Mouse (Mus musculus) hindbrain, embryonic 11.5 days (tissue): ENCODE results near the gene Ahcyl2. TPM values are rescaled to one million over a fixed set of nuclear protein-coding genes. Genes with fewer than 3 reads are reported as not detected.

Experiments used
- ATAC-seq: fragments of 200-750 bp; cut with Nextera tagmentation; 2 replicates; pipeline ENCODE4 v1.8.0; 2017; ENCODE audit warnings: mild to moderate bottlenecking, moderate TSS enrichment, moderate library complexity; ENCODE audit not compliant: low FRiP score
- DNase-seq: peaks from one replicate; pipeline ENCODE4 v3.0.0-alpha.2; 2015; ENCODE audit warnings: low spot score
- H3K27ac ChIP-seq: fragments of 300-500 bp; sonication (generic); 2 replicates; pipeline ENCODE4 v1.5.1; 2014; ENCODE audit warnings: mild to moderate bottlenecking, low read depth, low read length
- H3K27me3 ChIP-seq: fragments of 300-500 bp; sonication (generic); 2 replicates; pipeline ENCODE4 v1.6.1; 2014; ENCODE audit warnings: mild to moderate bottlenecking, low read length, moderate library complexity, mixed read lengths; ENCODE audit not compliant: control insufficient read depth, insufficient read depth
- H3K36me3 ChIP-seq: fragments of 300-500 bp; sonication (generic); 2 replicates; pipeline ENCODE4 v1.6.1; 2014; ENCODE audit warnings: mild to moderate bottlenecking, low read length, moderate library complexity, mixed read lengths; ENCODE audit not compliant: control insufficient read depth, insufficient read depth
- H3K4me1 ChIP-seq: fragments of 300-500 bp; sonication (generic); replicated peaks from 2 replicates; pipeline ENCODE4 v1.6.1; 2014; ENCODE audit warnings: low read length, mixed read lengths; ENCODE audit not compliant: control insufficient read depth, insufficient read depth
- H3K4me2 ChIP-seq: fragments of 300-500 bp; sonication (generic); replicated peaks from 2 replicates; pipeline ENCODE4 v1.6.1; 2014; ENCODE audit warnings: mild to moderate bottlenecking, low read depth, low read length
- H3K4me3 ChIP-seq: fragments of 300-500 bp; sonication (generic); 2 replicates; pipeline ENCODE4 v1.5.1; 2014; ENCODE audit warnings: low read depth, low read length
- H3K9ac ChIP-seq: fragments of 300-500 bp; sonication (generic); 2 replicates; pipeline ENCODE4 v1.6.1; 2014; ENCODE audit warnings: low read depth, low read length
- H3K9me3 ChIP-seq: fragments of 300-500 bp; sonication (generic); 2 replicates; pipeline ENCODE4 v1.6.1; 2016; ENCODE audit warnings: low read length; ENCODE audit not compliant: control insufficient read depth
- WGBS: fragments of 180-500 bp; shearing (Covaris S2); extraction: QIAGEN DNeasy Blood & Tissue Kit; methylation state at CpG from one replicate; pipeline ENCODE4 v1.1.7; 2014; 5-methylcytosine and 5-hydroxymethylcytosine counted together
- polyA plus RNA-seq: library from polyadenylated mRNA; unstranded; fragments of >200 nt; fragmentation: Nextera tagmentation; extraction: Ambion mirVana; gene quantifications from 2 replicates; pipeline ENCODE4 v1.2.1, GENCODE M21; 2014

The Ahcyl2 gene
- polyA plus RNA-seq, 1 experiment from 2014 or later, result 17.4 TPM

DNA sequence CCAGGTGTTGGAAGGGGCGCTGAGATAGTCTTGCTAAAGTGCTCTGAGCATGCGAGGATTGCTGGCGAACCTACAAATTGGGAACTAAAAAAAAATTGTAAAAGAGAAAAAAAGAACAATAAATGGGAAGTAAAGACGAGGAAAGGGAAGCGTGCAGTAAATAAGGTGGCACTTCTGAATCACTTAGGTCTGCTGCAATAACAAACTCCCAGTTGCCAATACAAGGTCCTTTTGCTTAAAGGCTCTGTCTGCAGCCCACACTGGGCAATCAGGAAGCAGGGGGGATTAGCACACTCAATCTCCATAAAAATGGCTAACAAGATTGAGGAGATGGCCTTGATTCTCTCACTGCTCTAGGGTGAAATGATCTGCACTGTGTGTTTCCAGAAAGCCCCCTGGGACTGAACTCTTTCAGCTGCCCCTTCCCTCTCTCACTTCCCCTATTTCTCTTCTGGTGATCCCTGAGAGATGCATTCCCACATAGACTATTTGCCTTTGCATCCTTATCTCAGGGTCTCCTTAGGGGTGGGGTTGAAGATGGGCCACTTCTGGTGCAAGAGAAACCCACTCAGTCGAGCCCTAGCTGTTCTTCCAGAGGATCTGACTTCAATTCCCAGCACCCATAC lies 157.9 kb downstream of the Ahcyl2 start:
- H3K9ac ChIP-seq, result no peak overlapping the region
- 76% methylated on average over 6 of the region's 6 CpGs for WGBS
- DNase-seq (no peak), ATAC-seq (no peak)
- no peaks in the 10 kb centered on the region for H3K9me3 ChIP-seq
- no peak overlapping the region for H3K4me3 ChIP-seq
- no peak overlapping the region for H3K27ac ChIP-seq
- no peaks in the 10 kb centered on the region for H3K4me1 ChIP-seq
- no peaks in the 10 kb centered on the region for H3K36me3 ChIP-seq
- no peak overlapping the region for H3K4me2 ChIP-seq
- no peaks in the 10 kb centered on the region for H3K27me3 ChIP-seq

DNA sequence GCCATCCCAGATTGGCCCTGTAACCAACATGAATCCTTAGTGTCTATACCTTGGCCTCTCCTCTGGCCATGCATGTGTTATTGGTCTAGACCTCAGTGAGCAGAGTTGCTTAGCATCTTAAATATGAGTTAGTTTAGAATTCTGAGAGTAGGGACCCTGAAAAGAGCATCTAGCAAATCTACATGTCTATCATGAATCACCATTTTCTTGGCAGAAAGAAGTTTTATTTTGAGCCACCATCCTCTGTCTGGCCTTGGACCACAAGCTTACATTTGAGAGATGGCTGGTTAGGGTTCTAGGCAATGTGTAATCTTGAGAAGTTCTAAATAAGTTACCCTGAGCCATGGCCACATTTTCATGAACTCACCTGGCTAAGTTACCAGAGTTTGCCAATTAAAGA lies 162.3 kb downstream of the Ahcyl2 start:
- Histone ChIP-seq H3K9me3 (no peaks in the 10 kb centered on the region), H3K27ac (no peak overlapping the region), H3K4me2 (no peak overlapping the region), H3K4me1 (no peaks in the 10 kb centered on the region), H3K4me3 (no peak overlapping the region), H3K9ac (no peak overlapping the region), H3K27me3 (no peaks in the 10 kb centered on the region), H3K36me3 (no peaks in the 10 kb centered on the region)
- DNase-seq, result no peak
- no peak for ATAC-seq

DNA sequence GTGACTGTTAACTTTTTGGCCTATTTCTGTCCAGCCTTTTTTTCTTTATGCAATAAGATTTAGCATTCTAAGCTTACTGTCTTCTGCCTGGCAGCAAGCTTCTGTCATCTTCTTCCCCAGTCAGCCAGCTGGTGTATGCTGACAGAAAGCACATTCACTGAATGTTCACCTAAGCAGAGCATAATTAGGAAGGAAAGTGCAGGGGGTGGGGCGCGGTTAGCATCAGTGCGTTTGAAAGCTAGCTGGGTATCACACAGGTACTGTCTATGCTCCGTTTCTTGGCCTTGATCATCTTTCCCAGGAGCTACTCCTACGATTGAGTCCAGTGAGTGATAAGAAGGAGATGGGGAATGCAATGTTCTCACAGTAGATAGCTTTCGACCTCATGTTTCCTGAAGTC lies 162.9 kb downstream of the Ahcyl2 start:
- H3K4me2 ChIP-seq, result no peak overlapping the region
- no peak overlapping the region for H3K4me3 ChIP-seq
- H3K9ac ChIP-seq, result no peak overlapping the region
- H3K4me1 ChIP-seq, result no peaks in the 10 kb centered on the region
- H3K27me3 ChIP-seq, result no peaks in the 10 kb centered on the region
- 82% methylated on average over 6 of the region's 6 CpGs for WGBS
- no peaks in the 10 kb centered on the region for H3K36me3 ChIP-seq
- DNase-seq, result no peak
- H3K9me3 ChIP-seq, result no peaks in the 10 kb centered on the region
- no peak overlapping the region for H3K27ac ChIP-seq
- ATAC-seq, result no peak

DNA sequence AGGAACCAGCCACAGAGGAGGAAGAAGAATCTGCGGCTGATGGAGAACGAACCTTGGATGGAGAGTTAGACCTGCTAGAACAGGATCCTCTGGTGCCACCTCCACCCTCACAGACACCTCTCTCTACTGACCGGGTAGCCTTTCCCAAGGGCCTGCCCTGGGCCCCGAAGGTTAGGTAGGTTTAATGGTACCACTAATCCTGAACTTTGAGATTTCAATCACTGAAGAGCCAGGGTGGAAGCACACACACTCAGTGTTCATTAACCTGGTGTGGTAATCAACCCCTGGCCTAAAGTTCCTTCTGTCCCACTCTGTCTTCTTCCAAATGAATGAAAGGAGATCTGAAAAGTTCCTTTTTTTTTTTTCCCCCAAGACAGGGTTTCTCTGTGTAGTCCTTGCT lies 163.4 kb downstream of the Ahcyl2 start:
- WGBS, result 83% methylated on average over 4 of the region's 4 CpGs
- no peak for DNase-seq

DNA sequence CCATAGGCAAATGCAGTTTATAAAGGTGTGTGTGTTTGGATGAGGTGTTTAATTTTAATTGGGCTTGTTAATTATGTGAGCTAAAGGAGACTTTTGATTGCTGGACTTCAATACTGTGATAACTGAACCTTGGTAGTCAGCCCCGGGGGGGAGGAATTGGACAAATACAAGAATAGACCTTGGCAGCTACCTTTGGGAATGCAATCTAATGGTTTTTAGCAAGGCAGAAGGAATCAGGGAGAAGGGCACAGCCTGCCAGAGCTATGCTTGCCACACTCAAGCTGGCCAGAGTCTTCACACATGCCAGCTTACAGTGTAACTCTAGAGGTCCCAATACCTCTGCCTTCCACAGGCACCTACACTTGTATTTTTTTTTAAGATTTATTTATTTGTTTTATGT lies 167.9 kb downstream of the Ahcyl2 start:
- H3K27ac ChIP-seq, result no peak overlapping the region
- H3K27me3 ChIP-seq, result no peaks in the 10 kb centered on the region
- no peak overlapping the region for H3K4me3 ChIP-seq
- H3K36me3 ChIP-seq, result no peaks in the 10 kb centered on the region
- 95% methylated on average over 1 of the region's 1 CpGs for WGBS
- DNase-seq (no peak), ATAC-seq (no peak)
- H3K4me2 ChIP-seq, result no peak overlapping the region
- H3K9me3 ChIP-seq, result no peaks in the 10 kb centered on the region
- H3K4me1 ChIP-seq, result no peaks in the 10 kb centered on the region
- no peak overlapping the region for H3K9ac ChIP-seq

More for the DNA sequence above, 163.4 kb downstream of the Ahcyl2 start:
- H3K36me3 ChIP-seq, result no peaks in the 10 kb centered on the region
- no peak overlapping the region for H3K27ac ChIP-seq
- no peaks in the 10 kb centered on the region for H3K9me3 ChIP-seq
- H3K4me3 ChIP-seq, result no peak overlapping the region
- H3K27me3 ChIP-seq, result no peaks in the 10 kb centered on the region
- H3K9ac ChIP-seq, result no peak overlapping the region
- no peaks in the 10 kb centered on the region for H3K4me1 ChIP-seq
- H3K4me2 ChIP-seq, result no peak overlapping the region
- ATAC-seq, result no peak

DNA sequence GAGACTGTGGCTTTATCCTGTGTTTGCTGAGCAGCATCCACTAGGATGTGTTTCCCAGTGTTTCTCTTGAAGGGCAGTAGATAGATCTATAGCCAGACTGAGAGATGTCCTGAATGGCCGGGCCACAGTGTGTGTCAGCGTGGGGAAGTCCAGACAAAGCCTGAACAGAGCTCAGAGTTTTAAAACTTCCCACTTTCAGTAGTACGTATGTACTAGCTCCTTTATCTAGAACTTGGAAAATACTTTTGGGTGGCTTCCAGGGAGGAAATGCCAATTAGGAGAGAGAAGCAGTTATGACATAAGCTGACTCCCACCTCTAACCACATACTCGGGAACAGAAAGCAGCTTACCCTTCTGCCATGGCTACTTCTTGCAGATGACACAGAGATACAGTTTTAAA lies 172.6 kb downstream of the Ahcyl2 start:
- Histone ChIP-seq H3K27me3 (no peaks in the 10 kb centered on the region), H3K27ac (no peak overlapping the region), H3K9ac (no peak overlapping the region), H3K4me3 (no peak overlapping the region), H3K4me2 (no peak overlapping the region), H3K9me3 (no peaks in the 10 kb centered on the region), H3K36me3 (no peaks in the 10 kb centered on the region), H3K4me1 (no peaks in the 10 kb centered on the region)
- DNase-seq, result no peak
- ATAC-seq, result no peak
- 92% methylated on average over 4 of the region's 4 CpGs for WGBS

DNA sequence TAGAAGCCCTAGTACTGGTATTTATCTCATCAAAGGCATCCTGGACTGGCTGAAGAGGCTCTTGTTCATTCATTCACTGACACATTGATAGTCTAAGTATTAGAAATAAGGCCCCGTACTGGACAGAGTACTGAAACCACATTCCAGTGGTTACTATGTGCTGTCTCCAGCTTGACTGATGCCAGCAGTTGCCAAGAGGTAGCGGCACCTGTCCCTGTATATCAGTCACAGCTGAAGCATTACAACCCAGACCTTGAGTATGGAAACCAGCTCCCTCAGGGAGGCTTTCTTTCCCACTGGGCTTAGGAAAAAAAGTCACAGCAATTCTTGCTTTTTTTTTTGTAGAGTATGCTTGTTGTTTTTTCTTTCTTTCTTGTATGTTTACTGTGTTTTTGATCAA lies 173.2 kb downstream of the Ahcyl2 start:
- no peak for DNase-seq
- Histone ChIP-seq H3K36me3 (no peaks in the 10 kb centered on the region), H3K27me3 (no peaks in the 10 kb centered on the region), H3K4me2 (no peak overlapping the region), H3K4me3 (no peak overlapping the region), H3K9me3 (no peaks in the 10 kb centered on the region), H3K27ac (no peak overlapping the region), H3K9ac (no peak overlapping the region), H3K4me1 (no peaks in the 10 kb centered on the region)
- ATAC-seq, result no peak
- 86% methylated on average over 2 of the region's 2 CpGs for WGBS

DNA sequence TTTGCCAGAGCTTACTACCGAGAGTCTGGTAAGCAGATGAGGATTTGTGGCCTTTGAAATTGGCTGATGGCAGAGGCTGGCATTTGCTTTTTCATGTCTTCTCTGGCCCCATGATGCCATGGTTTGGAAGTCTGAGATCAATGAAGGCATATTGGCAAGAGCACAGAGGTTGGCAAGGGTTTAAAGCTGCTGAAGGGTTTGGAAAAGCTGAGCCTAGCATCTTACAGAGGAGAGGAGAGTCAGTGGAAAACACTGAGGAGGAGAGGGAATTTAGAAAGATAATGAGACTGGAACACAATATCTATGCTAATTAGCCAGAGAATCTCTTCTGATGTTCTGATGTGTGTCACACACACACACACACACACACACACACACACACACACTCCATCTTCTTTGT lies 176.7 kb downstream of the Ahcyl2 start:
- Histone ChIP-seq H3K9me3 (no peaks in the 10 kb centered on the region), H3K36me3 (no peaks in the 10 kb centered on the region), H3K27ac (no peak overlapping the region), H3K27me3 (no peaks in the 10 kb centered on the region), H3K9ac (no peak overlapping the region), H3K4me1 (no peaks in the 10 kb centered on the region), H3K4me2 (no peak overlapping the region), H3K4me3 (no peak overlapping the region)
- 88% methylated on average over 1 of the region's 1 CpGs for WGBS
- ATAC-seq (no peak), DNase-seq (no peak)

DNA sequence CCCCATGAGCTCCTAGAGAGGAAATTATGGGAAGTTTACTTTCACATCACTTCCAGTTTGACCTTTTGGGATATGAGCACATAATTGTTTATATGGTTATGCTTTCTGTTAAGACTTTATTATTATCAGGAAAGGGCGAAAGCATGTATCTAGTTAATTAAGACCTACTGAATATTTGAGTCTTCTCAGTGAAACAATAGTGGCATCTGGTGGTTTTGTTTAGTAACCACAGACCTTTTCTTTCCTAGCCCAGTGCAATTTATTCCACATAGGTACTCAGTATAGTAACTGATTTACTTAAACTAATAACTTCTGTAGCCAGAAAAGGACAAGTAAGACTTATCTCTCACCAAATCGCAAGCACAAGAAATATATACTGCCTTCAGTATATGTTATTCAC lies 178.8 kb downstream of the Ahcyl2 start:
- Histone ChIP-seq H3K4me2 (no peak overlapping the region), H3K4me1 (no peaks in the 10 kb centered on the region), H3K36me3 (no peaks in the 10 kb centered on the region), H3K27me3 (no peaks in the 10 kb centered on the region), H3K9me3 (no peaks in the 10 kb centered on the region), H3K27ac (no peak overlapping the region), H3K9ac (no peak overlapping the region), H3K4me3 (no peak overlapping the region)
- DNase-seq (no peak), ATAC-seq (no peak)
- WGBS, result 95% methylated on average over 2 of the region's 2 CpGs
